Mouse (Mus musculus) retina, postnatal 7 days (tissue): ENCODE data around the gene Axdnd1.

Experiments used
- DNase-seq: peaks from one replicate; pipeline ENCODE4 v3.0.0-alpha.2; 2012; ENCODE audit warnings: low read depth, low spot score

Gene Axdnd1

DNA sequence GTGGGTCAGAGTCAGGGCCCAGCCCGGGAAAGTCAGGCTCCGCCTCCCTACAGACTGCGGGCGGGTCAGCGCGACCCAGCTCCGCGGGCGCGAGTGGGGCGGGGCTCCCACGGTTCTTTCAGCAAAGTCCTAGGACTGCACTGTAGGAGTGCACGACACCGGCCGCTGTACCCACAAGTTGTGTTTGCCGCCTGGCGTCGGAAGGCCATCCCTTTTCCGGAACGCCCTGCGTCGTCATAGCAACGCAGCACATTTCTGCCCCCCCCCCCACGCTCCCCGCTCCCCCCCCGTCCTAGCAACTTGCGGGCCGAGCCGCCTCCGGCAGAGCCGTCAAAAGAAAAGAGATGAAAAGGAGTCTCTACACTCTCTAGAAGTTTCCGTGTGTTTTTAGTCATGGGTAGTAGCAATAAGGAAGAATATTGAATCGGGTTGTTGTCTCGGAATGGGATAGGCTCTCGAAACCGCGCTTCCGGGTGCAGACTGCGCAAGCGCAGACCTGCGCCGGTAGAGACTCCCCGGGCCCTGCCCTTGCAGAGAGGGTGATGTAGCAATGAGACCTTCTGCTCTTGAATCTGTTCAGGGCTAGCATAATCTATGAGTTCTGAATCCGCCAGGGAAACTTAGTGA is at the start of gene Axdnd1:
Axdnd1 (minus strand) TSS at position 489 of the 627 bp plus-strand sequence.
- DNase-seq, result peak; percentile 65

DNA sequence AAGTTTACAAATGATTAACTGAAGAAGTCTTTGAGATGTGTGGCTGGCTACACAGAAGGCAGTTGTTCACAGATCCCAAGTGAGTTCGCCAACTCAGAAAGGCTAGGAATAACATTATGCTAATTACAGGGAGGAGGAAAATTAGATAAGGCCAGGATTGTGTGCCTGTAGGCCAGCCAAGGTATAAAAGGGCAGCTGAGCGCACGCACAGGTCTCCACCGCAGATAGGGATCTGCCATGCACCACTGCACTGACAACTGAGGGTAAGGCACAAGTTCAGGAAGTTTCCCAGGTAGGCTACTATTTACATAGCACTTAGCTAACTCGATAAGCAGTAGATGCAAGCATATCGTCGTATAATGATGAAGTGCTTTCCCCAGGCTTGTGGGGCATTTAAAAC is 49.6 kb upstream of the Axdnd1 start:
- no peak for DNase-seq

DNA sequence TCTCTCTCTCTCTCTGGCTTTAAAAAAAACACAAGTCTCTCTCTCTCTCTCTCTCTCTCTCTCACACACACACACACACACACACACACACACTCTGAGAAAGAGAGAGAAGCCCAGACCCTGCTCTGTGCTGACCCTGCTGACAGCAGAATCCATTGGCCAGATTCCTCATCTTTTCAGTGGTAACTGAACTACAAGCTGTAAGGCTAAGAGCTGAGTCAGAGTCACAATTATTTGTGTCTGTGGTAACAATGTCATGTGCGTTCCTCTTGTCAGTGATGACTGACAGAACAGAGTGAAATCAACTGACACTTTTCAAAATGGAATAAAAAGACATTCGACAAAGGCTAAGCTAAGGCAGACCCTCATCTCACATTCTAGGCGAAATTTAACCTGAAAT is 47.6 kb upstream of the Axdnd1 start:
- DNase-seq, result no peak

DNA sequence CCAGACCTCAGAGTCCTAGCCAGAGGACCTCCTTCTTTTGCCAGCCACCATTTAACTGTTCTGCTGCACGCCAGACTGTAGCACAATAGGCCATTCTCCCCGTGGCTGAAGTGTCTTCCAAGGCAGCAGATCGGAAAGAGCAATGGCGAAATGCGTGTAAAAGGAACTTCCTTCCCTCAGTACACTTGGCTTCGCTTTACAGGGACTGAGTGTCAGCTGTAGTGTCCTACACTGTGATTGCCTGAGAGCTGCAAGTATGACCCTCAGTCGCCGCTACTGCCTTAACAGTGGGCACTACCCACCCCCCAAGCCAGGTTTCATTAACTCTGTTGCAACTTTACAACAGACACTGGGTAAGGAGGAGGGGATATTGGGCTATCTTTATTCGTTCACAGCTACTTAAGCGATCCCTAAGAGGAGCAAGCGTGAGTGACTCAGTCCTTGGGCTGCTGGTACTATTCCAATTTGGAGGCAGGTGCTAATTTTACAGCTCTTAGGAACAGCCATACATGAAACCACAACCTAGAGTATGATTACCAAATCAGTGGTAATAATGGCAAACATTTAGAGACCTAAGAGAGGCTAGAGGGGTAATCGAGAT is 46.8 kb upstream of the Axdnd1 start:
- DNase-seq, result no peak

DNA sequence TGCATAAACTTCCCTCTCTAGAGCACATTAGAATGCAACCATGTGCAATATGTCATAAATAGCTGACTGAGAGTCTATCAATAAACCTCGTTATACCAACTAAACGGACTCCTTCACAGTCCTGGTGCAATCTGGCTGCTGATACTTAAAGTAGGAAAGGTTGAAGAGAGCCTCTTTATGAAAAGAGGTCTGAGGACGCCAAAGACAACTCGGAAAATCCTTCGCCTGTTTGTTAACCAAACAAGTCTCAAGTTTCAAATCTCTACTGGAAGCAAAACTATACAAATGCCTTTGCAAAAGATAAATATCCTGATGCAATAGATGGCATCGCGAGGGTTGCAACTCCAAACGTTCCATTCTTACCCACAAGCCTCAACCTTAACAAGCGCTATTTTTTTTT is 44.0 kb upstream of the Axdnd1 start:
- DNase-seq, result no peak

DNA sequence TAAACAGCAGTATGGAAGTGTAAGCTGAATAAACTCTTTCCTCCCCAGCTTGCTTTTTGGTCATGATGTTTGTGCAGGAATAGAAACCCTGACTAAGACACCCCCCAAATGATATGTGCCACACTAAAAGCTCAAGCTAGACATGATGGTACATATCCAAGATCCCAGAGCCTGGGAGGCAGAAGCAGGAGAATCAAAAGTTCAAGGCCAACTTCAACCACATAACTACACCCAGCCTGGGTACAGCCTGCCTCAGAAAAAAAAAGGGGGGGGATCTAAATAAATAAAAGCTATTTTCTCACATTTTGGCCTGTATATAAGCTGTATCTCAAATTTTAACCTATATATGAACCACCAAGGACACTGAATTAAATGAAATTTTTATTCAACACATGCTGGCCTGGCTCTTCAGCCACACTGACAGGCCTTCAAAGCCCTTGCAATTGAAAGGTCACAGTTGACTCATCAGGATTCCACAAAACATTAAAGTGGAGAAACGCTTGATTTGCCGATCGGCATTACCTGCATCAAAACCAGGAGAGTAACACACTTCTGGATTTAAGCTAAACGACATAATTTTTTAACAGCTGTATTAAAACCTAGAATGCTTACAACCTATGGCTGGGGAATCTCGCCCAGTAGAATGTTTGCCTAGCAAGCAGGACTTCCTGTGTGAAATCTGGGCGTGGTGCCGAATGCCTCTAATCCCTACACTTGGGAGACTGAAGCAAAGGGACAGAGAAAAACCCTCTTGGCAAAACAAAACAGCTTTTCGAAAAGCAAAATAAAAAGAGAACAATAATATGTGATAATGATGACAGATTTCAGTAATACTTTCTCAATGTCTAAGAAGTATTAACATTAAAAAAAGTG is 43.3 kb upstream of the Axdnd1 start:
- no peak for DNase-seq

DNA sequence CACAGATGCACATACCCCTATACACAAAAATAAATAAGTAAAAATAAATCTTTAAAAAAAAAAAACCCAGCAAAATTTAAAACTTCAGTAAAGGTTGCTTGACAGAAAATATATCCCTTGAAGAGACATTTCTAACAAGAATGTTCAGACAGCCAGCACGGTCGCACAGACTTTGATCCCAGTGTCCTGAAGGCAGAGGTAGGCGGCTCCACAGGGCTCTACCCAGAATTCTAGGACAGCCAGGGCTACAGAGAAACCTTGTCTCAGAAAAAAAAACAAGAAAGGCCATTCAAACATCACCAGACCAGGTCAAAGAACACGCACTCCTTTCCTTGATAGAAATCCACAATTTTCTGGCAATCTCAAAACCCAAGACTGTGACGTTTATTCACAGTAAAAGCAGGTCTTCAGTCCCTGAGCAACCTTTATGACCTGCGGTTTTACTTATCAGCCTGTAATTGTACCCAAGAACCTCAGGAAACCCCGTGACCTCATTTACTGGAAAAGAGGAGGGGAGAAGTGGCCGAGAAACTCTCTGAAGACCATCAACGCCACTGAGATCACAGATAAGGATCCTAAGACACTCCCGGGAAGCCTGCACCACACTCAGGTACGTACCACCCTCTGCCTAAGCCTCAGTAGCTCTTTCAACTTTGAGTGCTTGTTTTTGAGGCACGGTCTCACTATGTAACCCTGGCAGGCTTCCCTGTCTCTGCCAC is 41.5 kb upstream of the Axdnd1 start:
- DNase-seq, result no peak

DNA sequence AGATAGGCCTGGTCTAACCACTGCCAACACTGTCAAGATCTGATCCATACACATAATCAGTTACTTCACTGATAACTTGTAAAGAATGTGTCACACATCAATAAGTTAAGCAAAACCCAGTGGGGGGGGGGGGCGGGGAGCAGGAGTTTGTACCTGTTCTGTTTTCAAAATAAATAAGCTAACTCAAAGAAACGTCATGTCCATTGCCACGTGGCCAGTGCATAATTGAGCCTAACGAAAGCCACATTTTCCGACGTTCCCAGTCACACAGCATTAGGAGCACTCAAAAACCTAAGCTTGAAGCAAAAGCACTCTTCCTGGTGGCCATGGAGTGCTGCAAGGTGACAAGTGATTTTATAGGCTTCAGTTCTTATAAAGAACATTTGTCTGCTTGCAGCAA is 40.1 kb upstream of the Axdnd1 start:
- no peak for DNase-seq

DNA sequence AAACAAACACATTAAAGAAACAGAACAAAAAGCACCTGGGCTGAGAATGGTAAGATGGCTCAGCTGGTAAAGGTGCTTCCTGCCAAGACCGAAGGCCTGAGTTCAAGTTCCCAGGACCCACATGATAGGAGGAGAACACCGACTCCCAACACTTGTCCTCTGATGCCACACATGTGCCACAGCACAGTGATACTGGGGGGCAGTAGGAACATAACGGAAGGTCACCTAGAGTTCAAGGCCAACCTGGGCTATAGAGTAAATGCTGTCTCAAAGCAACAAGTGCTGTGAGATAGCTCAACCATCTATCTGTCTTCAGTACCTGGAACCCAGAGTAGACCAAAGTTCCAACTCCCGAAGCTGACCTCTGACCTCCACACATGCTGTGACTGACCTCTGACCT is 39.3 kb upstream of the Axdnd1 start:
- DNase-seq, result no peak

DNA sequence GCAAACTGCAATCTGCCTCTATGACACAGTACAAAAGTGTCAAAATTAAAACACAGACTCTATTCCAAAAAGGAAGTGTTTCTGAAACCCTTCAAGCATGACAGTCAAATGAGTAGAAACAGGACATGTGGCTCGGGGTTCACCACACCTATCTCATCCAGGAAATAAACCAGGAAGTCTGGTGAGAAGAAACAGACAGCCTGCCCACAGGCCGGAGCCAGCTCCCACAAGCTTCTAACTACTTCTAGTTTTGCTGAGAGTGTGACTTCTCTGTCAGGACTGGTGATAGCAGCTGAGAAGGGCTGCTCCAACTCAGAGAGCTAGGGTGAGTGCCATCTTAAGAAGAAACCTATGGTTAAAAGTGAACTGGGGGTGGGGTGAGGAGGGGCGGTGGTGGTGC is 38.7 kb upstream of the Axdnd1 start:
- DNase-seq, result no peak

DNA sequence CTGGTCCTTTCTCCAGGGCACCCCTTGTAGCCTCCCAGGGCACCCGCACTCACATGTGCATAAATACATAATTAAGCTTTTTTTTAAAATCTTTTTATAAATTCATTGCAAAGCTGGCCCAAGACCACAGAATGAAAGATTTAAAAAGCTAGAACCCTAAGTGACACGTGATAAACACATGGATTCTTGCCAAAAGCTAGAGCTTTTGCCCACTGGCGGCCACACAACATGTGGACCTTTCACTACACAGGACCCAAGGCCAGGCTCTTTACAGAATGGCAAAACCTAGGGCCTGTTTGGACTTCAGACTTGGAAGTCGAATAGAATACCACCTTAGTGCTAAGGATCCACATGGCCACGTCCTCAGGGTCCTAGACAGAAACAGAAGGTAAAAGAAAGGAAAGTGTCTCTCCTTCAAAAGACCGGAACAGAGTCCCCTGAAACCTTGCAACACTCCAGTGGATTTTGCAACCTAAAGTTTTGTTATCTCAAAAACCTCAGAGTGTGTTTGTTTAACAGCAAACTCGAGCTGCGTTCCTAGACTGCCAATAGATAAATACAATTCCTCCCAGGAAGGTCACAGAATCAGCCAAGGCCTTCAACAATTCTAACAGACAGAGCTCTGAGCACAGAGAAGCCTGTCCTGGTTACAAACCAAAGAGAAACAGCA is 37.6 kb upstream of the Axdnd1 start:
- DNase-seq, result no peak

DNA sequence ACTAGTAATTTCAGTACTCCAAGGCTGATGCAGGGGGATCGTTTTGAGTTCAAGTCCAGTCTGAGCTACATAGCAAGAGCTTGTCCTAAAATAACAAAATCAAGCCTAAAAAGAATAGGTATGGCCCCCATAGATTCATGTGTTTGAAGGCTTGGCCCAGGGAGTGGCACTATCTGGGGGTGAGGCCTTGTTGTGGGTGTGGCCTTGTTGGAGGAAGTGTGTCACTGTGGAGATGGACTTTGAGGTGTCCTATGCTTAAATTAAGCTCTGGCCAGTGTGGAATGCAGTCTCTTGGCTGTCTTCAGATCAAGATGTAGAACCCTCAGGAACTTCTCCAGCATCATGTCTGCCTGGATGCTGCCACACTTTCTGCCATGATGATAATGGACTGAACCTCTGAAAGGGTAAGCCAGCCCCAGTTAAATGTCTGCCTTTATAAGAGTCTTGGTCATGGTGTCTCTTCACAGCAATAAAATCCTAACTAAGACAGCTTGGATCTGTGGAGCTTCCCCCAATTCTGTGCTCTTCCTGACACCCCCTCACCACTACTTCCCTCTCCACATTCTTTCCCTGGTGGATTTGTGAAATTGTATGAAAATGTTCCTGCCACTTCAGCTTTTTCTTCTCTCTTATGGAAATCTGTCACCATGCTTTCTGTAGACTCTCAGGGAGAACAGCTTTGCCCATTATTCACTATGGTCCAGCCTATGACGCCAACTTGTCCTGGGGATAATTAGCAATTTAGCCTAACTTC is 34.2 kb upstream of the Axdnd1 start:
- no peak for DNase-seq

DNA sequence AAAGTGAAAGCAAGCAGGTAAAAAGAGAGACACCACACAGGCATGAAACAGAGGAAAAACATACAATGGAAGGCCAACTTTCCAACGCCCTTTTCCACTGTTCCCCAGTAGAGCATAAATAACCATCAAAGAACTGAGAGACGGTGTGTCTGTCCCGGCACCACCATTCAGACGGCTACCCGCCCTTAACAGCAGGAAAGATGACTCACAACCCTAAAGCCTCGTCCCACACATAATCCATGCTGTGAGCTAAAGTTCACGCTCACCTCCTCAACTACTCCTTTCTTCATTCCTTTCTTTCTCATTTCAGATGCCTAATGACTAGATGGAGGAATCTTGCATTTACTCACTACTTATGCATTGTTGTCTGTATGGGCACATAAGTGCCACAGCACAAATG is 33.4 kb upstream of the Axdnd1 start:
- no peak for DNase-seq

DNA sequence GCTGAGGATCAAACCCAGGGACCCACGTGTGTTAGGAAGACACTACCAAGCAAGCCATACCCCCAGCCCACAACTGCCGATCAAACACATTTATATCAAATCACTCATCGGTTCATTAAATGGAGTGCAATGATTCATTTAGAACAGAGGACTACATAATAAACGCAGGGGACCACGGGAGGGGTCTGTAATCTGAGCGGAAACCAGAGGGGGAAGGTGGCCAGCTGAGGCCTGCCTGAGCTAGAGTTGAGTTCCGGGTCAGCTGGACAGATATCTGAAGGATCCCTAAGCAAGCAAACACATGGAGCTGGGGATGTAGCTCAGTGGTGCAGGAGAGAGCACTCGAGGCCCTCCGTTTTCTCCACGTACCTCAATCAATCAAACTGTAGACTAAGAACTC is 32.9 kb upstream of the Axdnd1 start:
- DNase-seq, result no peak

DNA sequence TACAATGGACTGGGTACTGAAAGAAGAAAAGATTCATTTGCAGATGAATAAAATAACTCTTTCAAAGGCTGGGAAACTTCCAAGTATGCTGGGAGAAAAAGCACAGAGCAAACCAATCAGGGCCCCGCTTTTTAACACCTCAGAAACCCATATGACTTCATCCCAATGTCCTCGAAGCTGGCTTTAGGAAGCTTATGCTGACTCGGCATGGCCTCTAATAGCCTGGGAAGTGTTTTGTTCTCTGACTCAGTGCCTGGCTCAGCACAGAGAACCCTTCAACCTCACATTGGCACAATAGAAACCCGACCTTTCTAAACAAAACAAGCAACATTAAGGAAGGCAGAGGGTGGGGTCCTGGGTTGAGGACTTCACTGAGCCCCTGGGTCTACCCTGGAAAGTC is 29.5 kb upstream of the Axdnd1 start:
- no peak for DNase-seq

DNA sequence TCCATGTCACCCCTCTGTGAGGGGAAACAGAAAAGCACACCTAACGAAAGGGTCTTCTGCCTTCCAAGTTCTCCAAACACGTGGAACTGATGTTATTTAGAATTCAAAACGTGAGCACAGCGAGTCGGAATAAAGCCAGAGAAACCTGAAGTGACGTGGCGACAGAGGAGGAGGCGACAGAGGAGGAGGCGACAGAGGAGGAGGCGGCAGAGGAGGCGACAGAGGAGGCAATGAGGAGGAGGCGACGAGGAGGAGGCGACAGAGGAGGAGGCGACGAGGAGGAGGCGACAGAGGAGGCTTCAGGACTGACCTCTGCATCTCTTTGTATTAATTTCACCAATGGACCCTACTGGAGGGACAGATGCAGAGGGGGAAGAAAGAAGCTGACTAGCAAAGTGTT is 28.7 kb upstream of the Axdnd1 start:
- no peak for DNase-seq

DNA sequence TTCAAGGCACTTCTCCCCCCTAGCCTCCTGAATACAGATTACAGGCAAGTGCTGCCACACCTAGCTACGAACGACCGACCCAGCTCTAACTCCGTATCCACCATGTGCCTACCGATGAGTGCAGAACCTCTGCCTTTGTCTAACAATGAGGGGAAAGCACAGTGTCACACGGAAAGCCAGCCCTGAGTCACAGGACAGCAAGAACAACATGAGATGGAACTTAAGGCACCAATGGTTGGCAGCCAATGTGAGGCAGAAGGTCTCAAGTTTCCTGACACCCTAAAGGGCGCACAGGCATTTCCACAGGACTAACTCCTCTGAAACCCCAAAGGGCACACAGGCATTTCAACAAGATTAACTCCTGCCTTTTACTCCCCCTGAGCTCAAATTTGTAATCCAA is 28.1 kb upstream of the Axdnd1 start:
- DNase-seq, result no peak

DNA sequence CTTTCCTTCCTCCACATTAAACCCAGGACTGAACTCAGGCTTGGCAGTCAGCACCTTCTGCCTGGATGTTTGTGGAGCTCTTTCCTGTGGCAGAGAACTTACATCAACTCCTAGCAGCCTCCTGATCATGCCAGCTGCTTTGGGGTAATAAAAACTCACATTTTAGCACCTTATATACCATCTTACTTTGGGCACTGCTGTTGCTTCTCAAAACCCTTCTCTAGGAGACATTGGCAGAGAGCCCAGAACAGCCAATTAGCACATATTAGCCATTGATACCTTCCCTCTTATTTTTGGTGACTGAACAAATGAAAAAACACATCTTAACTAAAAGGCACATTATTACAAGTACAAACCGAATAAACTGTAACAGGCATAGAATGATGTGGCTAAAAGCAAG is 24.1 kb upstream of the Axdnd1 start:
- DNase-seq, result no peak

DNA sequence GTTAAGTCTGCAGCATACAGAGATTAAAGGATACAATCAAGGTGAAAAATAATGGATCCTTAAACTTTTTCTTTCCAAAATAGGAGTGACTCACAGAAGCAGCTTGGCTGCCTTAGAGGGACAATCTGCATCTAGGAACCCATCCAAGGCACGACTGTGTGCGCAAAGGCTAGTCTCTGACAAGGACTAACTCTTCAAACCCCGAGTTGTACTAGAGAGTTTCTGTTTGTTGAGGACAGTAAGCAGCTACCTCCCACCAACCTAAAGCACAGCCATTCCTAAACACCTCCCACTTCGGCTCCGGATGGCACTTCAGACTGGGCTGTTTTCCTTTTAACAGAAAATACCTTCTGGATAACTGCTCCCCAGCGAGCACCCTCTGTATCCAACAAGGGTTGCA is 21.8 kb upstream of the Axdnd1 start:
- no peak for DNase-seq

DNA sequence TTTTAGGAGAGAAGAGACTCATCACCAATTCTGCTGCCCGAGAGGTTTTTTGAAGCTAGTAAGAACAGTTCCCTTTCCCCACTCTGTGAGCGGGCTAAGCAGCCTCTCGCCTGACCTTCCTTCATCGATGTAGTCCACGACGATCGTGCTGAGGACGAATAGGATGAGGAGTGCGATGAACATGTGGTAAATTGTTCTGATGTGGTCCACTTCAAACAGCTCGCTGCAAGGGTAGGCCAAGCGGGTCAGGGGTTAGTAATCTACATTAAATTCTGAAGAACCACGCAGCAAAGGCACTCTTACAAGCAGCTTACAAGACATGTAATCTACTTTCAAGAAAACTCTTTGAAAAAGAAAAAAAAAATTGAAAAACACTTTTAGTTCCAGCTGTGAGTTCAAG is 21.3 kb upstream of the Axdnd1 start:
- no peak for DNase-seq

DNA sequence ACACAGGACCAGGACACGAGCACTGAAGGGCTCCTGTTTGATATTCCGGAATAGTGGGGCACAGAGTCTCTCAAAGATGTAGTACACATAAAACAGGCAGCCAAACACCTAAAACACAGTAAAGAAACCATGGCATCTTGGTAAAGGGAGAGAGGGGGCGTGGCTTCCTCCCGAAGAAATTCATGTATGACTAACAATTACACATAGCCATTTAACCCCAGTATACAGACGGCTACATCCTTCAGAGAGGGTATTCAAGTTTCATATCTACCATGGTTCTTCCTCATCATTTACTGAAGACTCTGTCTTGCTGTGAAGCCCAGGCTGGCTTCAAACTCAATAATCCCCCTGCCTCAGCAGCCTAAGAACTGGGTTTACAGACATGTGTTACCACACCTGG is 16.8 kb upstream of the Axdnd1 start:
- DNase-seq, result no peak
